Mouse (Mus musculus): ENCODE results near the gene Sptb. TPM values are rescaled to one million over a fixed set of nuclear protein-coding genes. Genes with fewer than 3 reads are reported as not detected.

Sptb gene
- polyA plus RNA-seq, 1 experiment from 2014 or later = 1.6 TPM

GRCm38 (mm10) chr12:76572261-76573251 lies 137.8 kb downstream of the Sptb start:
- no peak for DNase-seq (ENCODE audit: low spot score)
- Histone ChIP-seq H3K4me2 (ENCODE audit: low read length) (no peak overlapping the region), H3K27me3 (replicated peaks; ENCODE audit: control insufficient read depth, insufficient read depth, low read length) (no peaks in the 10 kb centered on the region), H3K4me3 (ENCODE audit: low read depth, low read length) (no peak overlapping the region), H3K4me1 (replicated peaks; ENCODE audit: control insufficient read depth, insufficient read depth, low read length) (peaks cover 4% of the 10 kb centered on the region; the same call in 1 of the 2 replicates), H3K9ac (ENCODE audit: low read length) (no peak overlapping the region), H3K27ac (ENCODE audit: low read depth) (no peak overlapping the region), H3K9me3 (ENCODE audit: control insufficient read depth, low read length) (no peaks in the 10 kb centered on the region), H3K36me3 (ENCODE audit: control insufficient read depth, insufficient read depth, low read length) (peaks cover 38% of the 10 kb centered on the region)
- 82% methylated on average over 27 of the region's 27 CpGs for WGBS
- no peak for ATAC-seq (replicated peaks; ENCODE audit: low FRiP score, low TSS enrichment, low read depth)

GRCm38 (mm10) chr12:76571266-76571665 lies 139.1 kb downstream of the Sptb start:
- H3K36me3 ChIP-seq (ENCODE audit: control insufficient read depth, insufficient read depth, low read length) = peaks cover 29% of the 10 kb centered on the region
- peak; percentile 51; the same call in 1 of the 2 replicates for ATAC-seq (replicated peaks; ENCODE audit: low FRiP score, low TSS enrichment, low read depth)

GRCm38 (mm10) chr12:76570221-76570940 lies 140.0 kb downstream of the Sptb start:
- H3K4me1 ChIP-seq (replicated peaks; ENCODE audit: control insufficient read depth, insufficient read depth, low read length) = peaks cover 4% of the 10 kb centered on the region; the same call in 1 of the 2 replicates
- H3K27ac ChIP-seq (ENCODE audit: low read depth) = no peak overlapping the region
- no peaks in the 10 kb centered on the region for H3K27me3 ChIP-seq (replicated peaks; ENCODE audit: control insufficient read depth, insufficient read depth, low read length)
- ATAC-seq (replicated peaks; ENCODE audit: low FRiP score, low TSS enrichment, low read depth) (no peak; the same call in 1 of the 2 replicates), DNase-seq (ENCODE audit: low spot score) (no peak)
- no peak overlapping the region for H3K4me3 ChIP-seq (ENCODE audit: low read depth, low read length)
- WGBS = 67% methylated on average over 9 of the region's 9 CpGs
- no peak overlapping the region for H3K4me2 ChIP-seq (ENCODE audit: low read length)
- H3K9me3 ChIP-seq (ENCODE audit: control insufficient read depth, low read length) = no peaks in the 10 kb centered on the region
- peaks cover 30% of the 10 kb centered on the region for H3K36me3 ChIP-seq (ENCODE audit: control insufficient read depth, insufficient read depth, low read length)
- no peak overlapping the region for H3K9ac ChIP-seq (ENCODE audit: low read length)

More at GRCm38 (mm10) chr12:76571266-76571665, 139.1 kb downstream of the Sptb start:
- Histone ChIP-seq H3K4me1 (replicated peaks; ENCODE audit: control insufficient read depth, insufficient read depth, low read length) (peaks cover 4% of the 10 kb centered on the region; the same call in 1 of the 2 replicates), H3K4me2 (ENCODE audit: low read length) (no peak overlapping the region), H3K4me3 (ENCODE audit: low read depth, low read length) (no peak overlapping the region), H3K9ac (ENCODE audit: low read length) (no peak overlapping the region), H3K27me3 (replicated peaks; ENCODE audit: control insufficient read depth, insufficient read depth, low read length) (no peaks in the 10 kb centered on the region), H3K27ac (ENCODE audit: low read depth) (no peak overlapping the region), H3K9me3 (ENCODE audit: control insufficient read depth, low read length) (no peaks in the 10 kb centered on the region)
- DNase-seq (ENCODE audit: low spot score) = no peak
- 84% methylated on average over 10 of the region's 10 CpGs for WGBS

GRCm38 (mm10) chr12:76566284-76566683 lies 144.1 kb downstream of the Sptb start:
- Histone ChIP-seq H3K9ac (ENCODE audit: low read length) (no peak overlapping the region), H3K4me1 (replicated peaks; ENCODE audit: control insufficient read depth, insufficient read depth, low read length) (peaks cover 4% of the 10 kb centered on the region; the same call in 1 of the 2 replicates), H3K9me3 (ENCODE audit: control insufficient read depth, low read length) (no peaks in the 10 kb centered on the region), H3K36me3 (ENCODE audit: control insufficient read depth, insufficient read depth, low read length) (peaks cover 41% of the 10 kb centered on the region), H3K27me3 (replicated peaks; ENCODE audit: control insufficient read depth, insufficient read depth, low read length) (no peaks in the 10 kb centered on the region), H3K4me2 (ENCODE audit: low read length) (no peak overlapping the region), H3K4me3 (ENCODE audit: low read depth, low read length) (no peak overlapping the region), H3K27ac (ENCODE audit: low read depth) (no peak overlapping the region)
- DNase-seq (ENCODE audit: low spot score) (no peak), ATAC-seq (replicated peaks; ENCODE audit: low FRiP score, low TSS enrichment, low read depth) (no peak)
- WGBS = 88% methylated on average over 10 of the region's 10 CpGs

- H3K27me3 ChIP-seq (replicated peaks; ENCODE audit: control insufficient read depth, insufficient read depth, low read length) = no peaks in the 10 kb centered on the region
- H3K9me3 ChIP-seq (ENCODE audit: control insufficient read depth, low read length) = no peaks in the 10 kb centered on the region
- no peak overlapping the region for H3K4me3 ChIP-seq (ENCODE audit: low read depth, low read length)
- H3K36me3 ChIP-seq (ENCODE audit: control insufficient read depth, insufficient read depth, low read length) = peaks cover 55% of the 10 kb centered on the region
- no peak overlapping the region for H3K9ac ChIP-seq (ENCODE audit: low read length)
- DNase-seq (ENCODE audit: low spot score) (no peak), ATAC-seq (replicated peaks; ENCODE audit: low FRiP score, low TSS enrichment, low read depth) (no peak)
- no peak overlapping the region for H3K27ac ChIP-seq (ENCODE audit: low read depth)
- H3K4me1 ChIP-seq (replicated peaks; ENCODE audit: control insufficient read depth, insufficient read depth, low read length) = peaks cover under 1% of the 10 kb centered on the region
- H3K4me2 ChIP-seq (ENCODE audit: low read length) = no peak overlapping the region
- 89% methylated on average over 4 of the region's 4 CpGs for WGBS
Observed at GRCm38 (mm10) chr12:76562196-76562595, 148.2 kb downstream of the Sptb start.

- Histone ChIP-seq H3K9ac (ENCODE audit: low read length) (no peak overlapping the region), H3K4me3 (ENCODE audit: low read depth, low read length) (no peak overlapping the region), H3K27me3 (replicated peaks; ENCODE audit: control insufficient read depth, insufficient read depth, low read length) (no peaks in the 10 kb centered on the region), H3K36me3 (ENCODE audit: control insufficient read depth, insufficient read depth, low read length) (peaks cover 25% of the 10 kb centered on the region), H3K9me3 (ENCODE audit: control insufficient read depth, low read length) (no peaks in the 10 kb centered on the region), H3K4me1 (replicated peaks; ENCODE audit: control insufficient read depth, insufficient read depth, low read length) (peaks cover 27% of the 10 kb centered on the region), H3K27ac (ENCODE audit: low read depth) (no peak overlapping the region), H3K4me2 (ENCODE audit: low read length) (no peak overlapping the region)
- DNase-seq (ENCODE audit: low spot score) = no peak
- ATAC-seq (replicated peaks; ENCODE audit: low FRiP score, low TSS enrichment, low read depth) = peak; percentile 77
- WGBS = 58% methylated on average over 5 of the region's 5 CpGs
Observed at GRCm38 (mm10) chr12:76558206-76558605, 152.1 kb downstream of the Sptb start.

GRCm38 (mm10) chr12:76556745-76557389 lies 153.5 kb downstream of the Sptb start:
- 21% methylated on average over 6 of the region's 6 CpGs for WGBS
- Histone ChIP-seq H3K4me2 (ENCODE audit: low read length) (no peak overlapping the region), H3K36me3 (ENCODE audit: control insufficient read depth, insufficient read depth, low read length) (peaks cover 17% of the 10 kb centered on the region; the same call in 1 of the 2 replicates), H3K4me3 (ENCODE audit: low read depth, low read length) (no peak overlapping the region), H3K4me1 (replicated peaks; ENCODE audit: control insufficient read depth, insufficient read depth, low read length) (peaks cover 36% of the 10 kb centered on the region), H3K27me3 (replicated peaks; ENCODE audit: control insufficient read depth, insufficient read depth, low read length) (no peaks in the 10 kb centered on the region), H3K9me3 (ENCODE audit: control insufficient read depth, low read length) (no peaks in the 10 kb centered on the region), H3K9ac (ENCODE audit: low read length) (no peak overlapping the region), H3K27ac (ENCODE audit: low read depth) (no peak overlapping the region)
- DNase-seq (ENCODE audit: low spot score) = no peak
- ATAC-seq (replicated peaks; ENCODE audit: low FRiP score, low TSS enrichment, low read depth) = no peak

- no peaks in the 10 kb centered on the region for H3K27me3 ChIP-seq (replicated peaks; ENCODE audit: control insufficient read depth, insufficient read depth, low read length)
- peaks cover 12% of the 10 kb centered on the region; the same call in 1 of the 2 replicates for H3K36me3 ChIP-seq (ENCODE audit: control insufficient read depth, insufficient read depth, low read length)
- no peak for DNase-seq (ENCODE audit: low spot score)
- H3K9ac ChIP-seq (ENCODE audit: low read length) = no peak overlapping the region
- H3K4me3 ChIP-seq (ENCODE audit: low read depth, low read length) = no peak overlapping the region
- H3K9me3 ChIP-seq (ENCODE audit: control insufficient read depth, low read length) = no peaks in the 10 kb centered on the region
- WGBS = 83% methylated on average over 7 of the region's 7 CpGs
- H3K4me2 ChIP-seq (ENCODE audit: low read length) = no peak overlapping the region
- ATAC-seq (replicated peaks; ENCODE audit: low FRiP score, low TSS enrichment, low read depth) = no peak
- H3K27ac ChIP-seq (ENCODE audit: low read depth) = no peak overlapping the region
- peaks cover 37% of the 10 kb centered on the region for H3K4me1 ChIP-seq (replicated peaks; ENCODE audit: control insufficient read depth, insufficient read depth, low read length)
Observed at GRCm38 (mm10) chr12:76556187-76556586, 154.2 kb downstream of the Sptb start.

All from intestine, embryonic 14.5 days (tissue).